Mouse (Mus musculus) embryonic fibroblast, embryonic 13.5 days (primary cell): ENCODE measurements around the gene Actl6a.

Experiments
- CTCF ChIP-seq: IDR thresholded peaks from 2 replicates; pipeline ENCODE4 v1.5.1; 2011; ENCODE audit warnings: mild to moderate bottlenecking, control low read depth, low read length, moderate library complexity, borderline replicate concordance; ENCODE audit not compliant: insufficient read depth
- POLR2A ChIP-seq: IDR thresholded peaks from 2 replicates; pipeline ENCODE4 v1.6.1; 2011; ENCODE audit warnings: low read depth, mild to moderate bottlenecking, control low read depth, low read length, moderate library complexity

- TF ChIP-seq CTCF, result no peak
- TF ChIP-seq POLR2A, result no peak
Measured at GRCm38 (mm10) chr3:32718271-32718670, 12.2 kb downstream of the Actl6a start.
